Mouse (Mus musculus) bone marrow, adult 2 months (tissue): ENCODE data around the gene Rsph14. TPM values are rescaled to one million over a fixed set of nuclear protein-coding genes. Genes with fewer than 3 reads are reported as not detected.
A peak's percentile ranks its signal among the peaks of the same experiment; 100 is the strongest.
"Not testable (repeated sequence)": the region's sequence is repeated elsewhere in the genome, so short reads cannot be mapped to it uniquely, and the experiment has no call there.

ENCODE experiments used
- H3K27ac ChIP-seq: fragments of 200-500 bp; 2 replicates; pipeline ENCODE4 v1.5.1; 2012; ENCODE audit warnings: low read depth, mild to moderate bottlenecking, control low read depth, inconsistent platforms, low read length; ENCODE audit not compliant: control insufficient read depth, poor library complexity, insufficient read depth
- H3K4me1 ChIP-seq: fragments of 200-500 bp; 2 replicates; pipeline ENCODE4 v1.6.1; 2011; ENCODE audit warnings: low read length; ENCODE audit not compliant: control insufficient read depth, insufficient read depth
- H3K4me3 ChIP-seq: fragments of 200-500 bp; replicated peaks from 2 replicates; pipeline ENCODE3; 2011; ENCODE audit warnings: mild to moderate bottlenecking, low read depth, low read length, control low read depth; ENCODE audit not compliant: control insufficient read depth
- CTCF ChIP-seq: fragments of 200-500 bp; IDR thresholded peaks from 2 replicates; pipeline ENCODE4 v1.5.1; 2011; ENCODE audit warnings: low read length, control low read depth; ENCODE audit not compliant: control insufficient read depth, insufficient read depth
- POLR2A ChIP-seq: fragments of 200-500 bp; IDR thresholded peaks from 2 replicates; pipeline ENCODE4 v1.6.1; 2011; ENCODE audit warnings: low read depth, mild to moderate bottlenecking, control low read depth, low read length, borderline replicate concordance; ENCODE audit not compliant: control insufficient read depth
- WGBS: fragments of 180-500 bp; shearing (Covaris S2); methylation state at CpG from one replicate; pipeline ENCODE4 v1.1.7; 2018; 5-methylcytosine and 5-hydroxymethylcytosine counted together
- polyA plus RNA-seq: library from polyadenylated mRNA; stranded (reverse); fragments of >200 nt; gene quantifications from 2 replicates; pipeline ENCODE4 v1.2.4, GENCODE M21; 2011; ENCODE audit warnings: low replicate concordance; ENCODE audit not compliant: missing spikeins, insufficient read depth, insufficient read length

The Rsph14 gene
- polyA plus RNA-seq, 1 experiment = not detected

- 55% methylated on average over 15 of the region's 15 CpGs for WGBS
- H3K4me3 ChIP-seq = no peak overlapping the region
- no peak overlapping the region for H3K27ac ChIP-seq
- TF ChIP-seq CTCF (no peak), POLR2A (no peak)
- H3K4me1 ChIP-seq = no peaks in the 10 kb centered on the region
These were observed 13.4 kb upstream of the Rsph14 start for GRCm38 (mm10) chr10:75045831-75046230.

GRCm38 (mm10) chr10:75044459-75044858 lies 12.1 kb upstream of the Rsph14 start:
- Histone ChIP-seq H3K4me3 (no peak overlapping the region), H3K27ac (no peak overlapping the region), H3K4me1 (no peaks in the 10 kb centered on the region)
- 48% methylated on average over 7 of the region's 7 CpGs for WGBS
- TF ChIP-seq CTCF = no peak
- no peak for TF ChIP-seq POLR2A

GRCm38 (mm10) chr10:75042060-75042459 lies 9.7 kb upstream of the Rsph14 start:
- WGBS = 27% methylated on average over 1 of the region's 1 CpGs
- H3K27ac ChIP-seq, H3K4me3 ChIP-seq, H3K4me1 ChIP-seq: not testable (repeated sequence)

- TF ChIP-seq POLR2A (no peak), CTCF (no peak)
- peak within 1 kb of the TSS; percentile 50 for H3K4me3 ChIP-seq
- peaks cover 3% of the 10 kb centered on the region for H3K4me1 ChIP-seq
- peak within 1 kb of the TSS; percentile 15; the same call in 1 of the 2 replicates for H3K27ac ChIP-seq
- 2% methylated on average over 36 of the region's 36 CpGs for WGBS
These were observed 4.5 kb upstream of the Rsph14 start, which contains the start of gene Rab36 for GRCm38 (mm10) chr10:75036883-75037379. Gene Rab36 (plus strand): TSS chr10:75037058.

- no peak overlapping the region for H3K4me3 ChIP-seq
- WGBS = 63% methylated on average over 5 of the region's 5 CpGs
- H3K4me1 ChIP-seq = no peaks in the 10 kb centered on the region
- TF ChIP-seq CTCF = no peak
- no peak for TF ChIP-seq POLR2A
- H3K27ac ChIP-seq = no peak overlapping the region
These were observed 856 bp downstream of the Rsph14 start for GRCm38 (mm10) chr10:75031345-75032114.

GRCm38 (mm10) chr10:75030234-75030633 lies 2.2 kb downstream of the Rsph14 start:
- WGBS = 65% methylated on average over 3 of the region's 3 CpGs
- Histone ChIP-seq H3K27ac (no peak overlapping the region), H3K4me3 (no peak overlapping the region), H3K4me1 (no peaks in the 10 kb centered on the region)
- no peak for TF ChIP-seq CTCF
- TF ChIP-seq POLR2A = no peak

- no peak overlapping the region for H3K4me3 ChIP-seq
- 85% methylated on average over 3 of the region's 3 CpGs for WGBS
- H3K4me1 ChIP-seq = no peaks in the 10 kb centered on the region
- no peak for TF ChIP-seq CTCF
- no peak for TF ChIP-seq POLR2A
- no peak overlapping the region for H3K27ac ChIP-seq
These were observed 2.7 kb downstream of the Rsph14 start for GRCm38 (mm10) chr10:75029677-75030076.

- TF ChIP-seq POLR2A = no peak
- TF ChIP-seq CTCF = no peak
- H3K4me3 ChIP-seq = no peak overlapping the region
- no peak overlapping the region for H3K27ac ChIP-seq
- 73% methylated on average over 8 of the region's 8 CpGs for WGBS
- no peaks in the 10 kb centered on the region for H3K4me1 ChIP-seq
These were observed 3.6 kb downstream of the Rsph14 start for GRCm38 (mm10) chr10:75028743-75029142.
